Mouse (Mus musculus): Measurements from ENCODE around the gene Neu4. TPM values are rescaled to one million over a fixed set of nuclear protein-coding genes. Genes with fewer than 3 reads are reported as not detected.

Gene Neu4
- not detected in 2 replicates for polyA plus RNA-seq (2012; ENCODE audit: low replicate concordance)

DNA sequence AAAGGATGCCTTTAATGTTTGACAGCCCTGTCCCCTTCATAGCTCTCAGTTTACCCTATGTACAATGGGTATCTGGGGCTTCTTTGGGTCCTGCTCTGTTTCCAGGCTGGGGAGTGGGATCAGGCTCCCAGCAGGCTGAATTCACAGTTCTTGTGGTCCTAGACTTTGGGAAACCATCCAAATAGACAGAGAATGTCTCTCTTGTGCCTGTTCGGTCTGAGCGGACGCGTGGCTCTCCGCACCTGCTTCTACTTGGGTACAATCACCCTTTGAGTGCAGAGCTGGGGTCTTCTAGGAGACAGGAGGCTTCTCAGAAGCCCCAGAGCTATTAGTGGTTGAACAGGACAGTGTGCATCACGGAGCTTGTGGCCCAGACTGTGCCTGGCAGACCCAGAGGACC lies at the start of gene Neu4:
Gene Neu4, plus strand, starts transcription at position 301 of the 400 bp plus-strand sequence.

DNA sequence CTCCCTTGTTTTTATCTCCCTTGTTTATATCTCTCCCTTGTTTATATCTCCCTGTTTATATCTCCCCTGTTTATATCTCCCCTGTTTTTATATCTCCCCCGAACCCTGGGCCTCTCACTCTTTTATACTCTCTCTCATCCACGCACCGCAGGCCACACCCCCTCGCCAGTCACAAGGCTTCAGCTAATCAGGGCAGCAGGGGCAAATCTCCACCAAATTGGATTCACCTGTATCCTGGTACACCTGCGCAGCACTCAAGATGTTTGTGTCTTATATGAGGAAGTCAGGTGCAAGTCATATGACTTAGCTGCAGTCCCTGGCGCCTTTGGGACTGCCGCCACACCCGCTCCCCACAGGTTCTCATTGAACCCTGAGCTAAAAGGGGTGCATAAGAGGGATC lies 30.0 kb upstream of the Neu4 start, which contains the start of gene Gal3st2c:
Gene Gal3st2c, plus strand, starts transcription at position 301 of the 400 bp plus-strand sequence.

DNA sequence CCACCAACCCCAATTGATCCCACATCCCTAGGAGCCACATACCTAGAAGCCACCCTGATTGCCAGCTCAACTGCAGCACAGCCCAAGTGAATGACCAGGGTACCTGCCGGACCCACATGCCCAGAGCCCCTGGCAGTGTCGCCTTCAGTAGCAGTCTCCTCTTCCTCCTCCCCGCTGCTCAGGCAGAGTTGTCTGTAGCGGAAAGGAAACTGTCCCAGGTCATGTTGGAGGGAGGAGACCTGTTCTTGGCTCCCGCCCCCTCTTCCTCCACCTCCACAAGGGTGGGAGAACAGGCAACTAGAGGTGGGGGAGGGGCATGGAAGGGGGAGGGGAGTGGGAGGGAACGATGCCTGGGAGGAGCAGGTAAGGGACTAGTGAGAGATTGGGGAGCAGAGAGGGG lies 32.1 kb downstream of the Neu4 start, which contains the start of gene Pdcd1:
Gene Pdcd1, minus strand, starts transcription at position 181 of the 400 bp plus-strand sequence.

Other genes with a start within 250 kb of the Neu4 start
- gene Dtymk, start 218.5 kb upstream of the Neu4 start, polyA plus RNA-seq (2012; ENCODE audit: low replicate concordance), result 35.4 and 46.3 TPM in 2 replicates
- gene Ing5, start 216.5 kb upstream of the Neu4 start, polyA plus RNA-seq (2012; ENCODE audit: low replicate concordance), result 0.60 and 3.5 TPM in 2 replicates
- 1.4 and 2.2 TPM in 2 replicates for gene D2hgdh, start 195.5 kb upstream of the Neu4 start, polyA plus RNA-seq (2012; ENCODE audit: low replicate concordance)
- gene Gal3st2, start 159.1 kb upstream of the Neu4 start, polyA plus RNA-seq (2012; ENCODE audit: low replicate concordance), result 0.09 TPM in 1 of 2 replicates, not detected in the other
- gene Gal3st2b, start 102.1 kb upstream of the Neu4 start, polyA plus RNA-seq (2012; ENCODE audit: low replicate concordance), result not detected in 2 replicates
- gene Gal3st2c, start 29.9 kb upstream of the Neu4 start, polyA plus RNA-seq (2012; ENCODE audit: low replicate concordance), result not detected in 2 replicates
- 0.44 and 0.82 TPM in 2 replicates for gene Pdcd1, start 32.1 kb downstream of the Neu4 start, polyA plus RNA-seq (2012; ENCODE audit: low replicate concordance)